Mouse (Mus musculus) heart, postnatal 0 days (tissue): ENCODE measurements around the gene Tns1. TPM values are rescaled to one million over a fixed set of nuclear protein-coding genes. Genes with fewer than 3 reads are reported as not detected.

Source experiments
- ATAC-seq: fragments of 200-750 bp; cut with Nextera tagmentation; 2 replicates; pipeline ENCODE4 v1.8.0; 2017; ENCODE audit warnings: low read depth, moderate number of reproducible peaks, moderate library complexity; ENCODE audit not compliant: insufficient read depth
- DNase-seq: peaks from one replicate; pipeline ENCODE4 v3.0.0-alpha.2; 2016; ENCODE audit warnings: low spot score
- H3K27ac ChIP-seq: fragments of 300-500 bp; sonication (generic); 2 replicates; pipeline ENCODE4 v1.5.1; 2014; ENCODE audit warnings: low read depth, mild to moderate bottlenecking
- H3K27me3 ChIP-seq: fragments of 300-500 bp; sonication (generic); 2 replicates; pipeline ENCODE4 v1.6.1; 2014; ENCODE audit warnings: low read length, mixed read lengths; ENCODE audit not compliant: control insufficient read depth, insufficient read depth
- H3K36me3 ChIP-seq: fragments of 300-500 bp; sonication (generic); replicated peaks from 2 replicates; pipeline ENCODE4 v1.6.1; 2014; ENCODE audit warnings: low read length, mixed read lengths; ENCODE audit not compliant: control insufficient read depth, insufficient read depth
- H3K4me1 ChIP-seq: fragments of 300-500 bp; sonication (generic); 2 replicates; pipeline ENCODE4 v1.6.1; 2014; ENCODE audit warnings: antibody characterized with exemption; ENCODE audit not compliant: control insufficient read depth, insufficient read depth
- H3K4me2 ChIP-seq: fragments of 300-500 bp; sonication (generic); 2 replicates; pipeline ENCODE4 v1.6.1; 2014; ENCODE audit warnings: low read depth, mild to moderate bottlenecking, low read length, moderate library complexity
- H3K4me3 ChIP-seq: fragments of 300-500 bp; sonication (generic); 2 replicates; pipeline ENCODE4 v1.5.1; 2014; ENCODE audit warnings: low read depth, low read length
- H3K9ac ChIP-seq: fragments of 300-500 bp; sonication (generic); replicated peaks from 2 replicates; pipeline ENCODE4 v1.6.1; 2014; ENCODE audit warnings: low read depth, low read length, mixed read lengths
- H3K9me3 ChIP-seq: fragments of 300-500 bp; sonication (generic); replicated peaks from 2 replicates; pipeline ENCODE4 v1.6.1; 2016; ENCODE audit warnings: low read length; ENCODE audit not compliant: control insufficient read depth
- CTCF ChIP-seq: IDR thresholded peaks from 2 replicates; pipeline ENCODE4 v1.5.1; 2016; ENCODE audit warnings: antibody characterized with exemption, control low read depth, low read depth
- EP300 ChIP-seq: IDR thresholded peaks from 2 replicates; pipeline ENCODE4 v1.6.1; 2016; ENCODE audit warnings: antibody characterized with exemption, low read depth
- WGBS: fragments of 180-500 bp; shearing (Covaris S2); extraction: QIAGEN DNeasy Blood & Tissue Kit; methylation state at CpG from one replicate; pipeline ENCODE4 v1.1.7; 2014; 5-methylcytosine and 5-hydroxymethylcytosine counted together
- polyA plus RNA-seq: library from polyadenylated mRNA; unstranded; fragments of >200 nt; fragmentation: Nextera tagmentation; extraction: Ambion mirVana; gene quantifications from 2 replicates; pipeline ENCODE4 v1.2.1, GENCODE M21; 2015
- total RNA-seq: library from RNA; depleted of rRNA; stranded (reverse); fragments of >200 nt; gene quantifications from 2 replicates; pipeline ENCODE4 v1.2.3, GENCODE M21; 2014; ENCODE audit warnings: low replicate concordance

Tns1 gene
- total and polyA plus RNA-seq, 2 experiments from 2014 or later: 125 to 458 TPM

GRCm38 (mm10) chr1:74009495-74009894 is 114.8 kb downstream of the Tns1 start:
- peaks cover 12% of the 10 kb centered on the region for H3K36me3 ChIP-seq
- H3K27ac ChIP-seq: peak overlapping the region; percentile 98
- no peaks in the 10 kb centered on the region for H3K27me3 ChIP-seq
- H3K4me3 ChIP-seq: no peak overlapping the region
- no peak overlapping the region for H3K4me2 ChIP-seq
- no peaks in the 10 kb centered on the region for H3K9me3 ChIP-seq
- H3K4me1 ChIP-seq: peaks cover 66% of the 10 kb centered on the region
- ATAC-seq (no peak), DNase-seq (no peak)
- TF ChIP-seq EP300 (no peak), CTCF (no peak)
- 82% methylated on average over 3 of the region's 3 CpGs for WGBS
- 0 out of 2 replicates have a peak overlapping the region, but pooled peaks have one; percentile 10 for H3K9ac ChIP-seq

- DNase-seq (no peak), ATAC-seq (no peak)
- Histone ChIP-seq H3K27ac (peak overlapping the region; percentile 98), H3K4me3 (no peak overlapping the region), H3K27me3 (no peaks in the 10 kb centered on the region), H3K9ac (peak overlapping the region; percentile 29; the same call in 1 of the 2 replicates), H3K4me2 (peak overlapping the region; percentile 34; the same call in 1 of the 2 replicates), H3K9me3 (no peaks in the 10 kb centered on the region), H3K36me3 (peaks cover 12% of the 10 kb centered on the region), H3K4me1 (peaks cover 71% of the 10 kb centered on the region)
- 53% methylated on average over 3 of the region's 3 CpGs for WGBS
- TF ChIP-seq CTCF (no peak), EP300 (no peak)
These were observed 115.3 kb downstream of the Tns1 start for GRCm38 (mm10) chr1:74008966-74009365.

GRCm38 (mm10) chr1:74008498-74008897 is 115.8 kb downstream of the Tns1 start:
- peak; percentile 60; the same call in 1 of the 2 replicates for TF ChIP-seq EP300
- TF ChIP-seq CTCF: no peak
- Histone ChIP-seq H3K27ac (peak overlapping the region; percentile 98), H3K36me3 (peaks cover 12% of the 10 kb centered on the region), H3K27me3 (no peaks in the 10 kb centered on the region), H3K4me2 (peak overlapping the region; percentile 34; the same call in 1 of the 2 replicates), H3K4me1 (peaks cover 71% of the 10 kb centered on the region), H3K9me3 (no peaks in the 10 kb centered on the region), H3K4me3 (0 out of 2 replicates have a peak overlapping the region, but pooled peaks have one; percentile 0), H3K9ac (peak overlapping the region; percentile 52)
- 1% methylated on average over 5 of the region's 5 CpGs for WGBS
- DNase-seq (peak; percentile 96), ATAC-seq (peak; percentile 80)

GRCm38 (mm10) chr1:74007398-74008050 is 116.7 kb downstream of the Tns1 start:
- no peaks in the 10 kb centered on the region for H3K9me3 ChIP-seq
- peak; percentile 93 for DNase-seq
- peaks cover 3% of the 10 kb centered on the region; the same call in 1 of the 2 replicates for H3K36me3 ChIP-seq
- WGBS: 11% methylated on average over 7 of the region's 7 CpGs
- no peaks in the 10 kb centered on the region for H3K27me3 ChIP-seq
- TF ChIP-seq EP300 (peak; percentile 99), CTCF (no peak)
- peaks cover 72% of the 10 kb centered on the region for H3K4me1 ChIP-seq
- peak overlapping the region; percentile 34; the same call in 1 of the 2 replicates for H3K4me2 ChIP-seq
- ATAC-seq: peak; percentile 81
- peak overlapping the region; percentile 98 for H3K27ac ChIP-seq
- peak overlapping the region; percentile 52; the same call in 1 of the 2 replicates for H3K9ac ChIP-seq
- H3K4me3 ChIP-seq: no peak overlapping the region

GRCm38 (mm10) chr1:74005020-74005419 is 119.2 kb downstream of the Tns1 start:
- Histone ChIP-seq H3K4me1 (peaks cover 83% of the 10 kb centered on the region), H3K4me3 (no peak overlapping the region), H3K9ac (no peak overlapping the region), H3K27me3 (no peaks in the 10 kb centered on the region), H3K27ac (peak overlapping the region; percentile 78), H3K4me2 (no peak overlapping the region), H3K9me3 (no peaks in the 10 kb centered on the region), H3K36me3 (0 out of 2 replicates have a peak, but pooled peaks cover 4% of the 10 kb centered on the region)
- ATAC-seq (no peak), DNase-seq (no peak)
- TF ChIP-seq CTCF (no peak), EP300 (peak; percentile 67)
- WGBS: 15% methylated on average over 3 of the region's 3 CpGs
